Mouse (Mus musculus) kidney, embryonic 16.5 days (tissue): ENCODE data around the gene Olfr545. TPM values are rescaled to one million over a fixed set of nuclear protein-coding genes. Genes with fewer than 3 reads are reported as not detected.
A peak's percentile ranks its signal among the peaks of the same experiment; 100 is the strongest.

Source experiments
- ATAC-seq: fragments of 200-750 bp; cut with Nextera tagmentation; 2 replicates; pipeline ENCODE4 v1.8.0; 2017; ENCODE audit warnings: moderate TSS enrichment; ENCODE audit not compliant: low FRiP score, low TSS enrichment
- H3K27ac ChIP-seq: fragments of 300-500 bp; sonication (generic); 2 replicates; pipeline ENCODE4 v1.5.1; 2014; ENCODE audit warnings: low read length
- H3K27me3 ChIP-seq: fragments of 300-500 bp; sonication (generic); 2 replicates; pipeline ENCODE4 v1.6.1; 2014; ENCODE audit warnings: low read length, control low read depth, mixed read lengths; ENCODE audit not compliant: insufficient read depth
- H3K36me3 ChIP-seq: fragments of 300-500 bp; sonication (generic); 2 replicates; pipeline ENCODE4 v1.6.1; 2014; ENCODE audit warnings: low read length, control low read depth, mixed read lengths; ENCODE audit not compliant: insufficient read depth
- H3K4me1 ChIP-seq: fragments of 300-500 bp; sonication (generic); 2 replicates; pipeline ENCODE4 v1.6.1; 2014; ENCODE audit warnings: low read length, control low read depth, mixed read lengths; ENCODE audit not compliant: insufficient read depth
- H3K4me2 ChIP-seq: fragments of 300-500 bp; sonication (generic); replicated peaks from 2 replicates; pipeline ENCODE4 v1.6.1; 2014; ENCODE audit warnings: low read depth, low read length
- H3K4me3 ChIP-seq: fragments of 300-500 bp; sonication (generic); 2 replicates; pipeline ENCODE4 v1.5.1; 2014; ENCODE audit warnings: mild to moderate bottlenecking, low read length
- H3K9ac ChIP-seq: fragments of 300-500 bp; sonication (generic); replicated peaks from 2 replicates; pipeline ENCODE4 v1.6.1; 2014; ENCODE audit warnings: low read length
- H3K9me3 ChIP-seq: fragments of 300-500 bp; sonication (generic); 2 replicates; pipeline ENCODE4 v1.6.1; 2016; ENCODE audit warnings: low read length, control low read depth
- WGBS: fragments of 180-500 bp; shearing (Covaris S2); extraction: QIAGEN DNeasy Blood & Tissue Kit; methylation state at CpG from one replicate; pipeline ENCODE4 v1.1.7; 2014; 5-methylcytosine and 5-hydroxymethylcytosine counted together
- polyA plus RNA-seq: library from polyadenylated mRNA; unstranded; fragments of >200 nt; fragmentation: Nextera tagmentation; extraction: Ambion mirVana; gene quantifications from 2 replicates; pipeline ENCODE4 v1.2.1, GENCODE M21; 2015

Olfr545 gene
- polyA plus RNA-seq, 1 experiment from 2014 or later, result not detected

- Histone ChIP-seq H3K4me1 (peaks cover 15% of the 10 kb centered on the region), H3K4me3 (no peak overlapping the region), H3K9me3 (no peaks in the 10 kb centered on the region), H3K36me3 (peaks cover 53% of the 10 kb centered on the region), H3K9ac (no peak overlapping the region), H3K4me2 (no peak overlapping the region), H3K27me3 (no peaks in the 10 kb centered on the region), H3K27ac (no peak overlapping the region)
- ATAC-seq, result no peak
- WGBS, result 56% methylated on average over 9 of the region's 9 CpGs
Observed at GRCm38 (mm10) chr7:102446438-102446837, 52.9 kb downstream of the Olfr545 start.

- H3K27me3 ChIP-seq, result no peaks in the 10 kb centered on the region
- no peaks in the 10 kb centered on the region for H3K9me3 ChIP-seq
- ATAC-seq, result no peak
- no peak overlapping the region for H3K4me3 ChIP-seq
- peaks cover 36% of the 10 kb centered on the region for H3K36me3 ChIP-seq
- H3K27ac ChIP-seq, result no peak overlapping the region
- H3K4me2 ChIP-seq, result no peak overlapping the region
- H3K4me1 ChIP-seq, result peaks cover 15% of the 10 kb centered on the region
- 77% methylated on average over 2 of the region's 2 CpGs for WGBS
- H3K9ac ChIP-seq, result no peak overlapping the region
Observed at GRCm38 (mm10) chr7:102444301-102444700, 55.1 kb downstream of the Olfr545 start.

GRCm38 (mm10) chr7:102442432-102442831 lies 56.9 kb downstream of the Olfr545 start:
- WGBS, result 0% methylated on average over 4 of the region's 4 CpGs
- peak overlapping the region; percentile 91 for H3K4me3 ChIP-seq
- peaks cover 15% of the 10 kb centered on the region for H3K4me1 ChIP-seq
- no peaks in the 10 kb centered on the region for H3K27me3 ChIP-seq
- H3K9ac ChIP-seq, result peak overlapping the region; percentile 93
- H3K27ac ChIP-seq, result peak overlapping the region; percentile 92
- peaks cover 25% of the 10 kb centered on the region for H3K36me3 ChIP-seq
- H3K4me2 ChIP-seq, result peak overlapping the region; percentile 73
- H3K9me3 ChIP-seq, result no peaks in the 10 kb centered on the region
- no peak for ATAC-seq

- Histone ChIP-seq H3K27me3 (no peaks in the 10 kb centered on the region), H3K36me3 (peaks cover 21% of the 10 kb centered on the region; the same call in 1 of the 2 replicates), H3K4me3 (peak within 1 kb of the TSS; percentile 91), H3K4me2 (peak within 1 kb of the TSS; percentile 73), H3K27ac (peak within 1 kb of the TSS; percentile 92), H3K9me3 (no peaks in the 10 kb centered on the region), H3K9ac (peak within 1 kb of the TSS; percentile 93), H3K4me1 (peaks cover 15% of the 10 kb centered on the region)
- peak; percentile 99 for ATAC-seq
- under 1% methylated on average over 49 of the region's 56 CpGs for WGBS
Observed at GRCm38 (mm10) chr7:102441657-102442391, 57.5 kb downstream of the Olfr545 start, which contains the start of gene Rrm1. Gene Rrm1, plus strand, starts transcription at chr7:102441695.

Other genes with a start within 250 kb of the Olfr545 start
- 61.2 and 64.9 TPM in 2 replicates for gene Rhog, start 243.5 kb downstream of the Olfr545 start, polyA plus RNA-seq
- gene Stim1, start 231.8 kb downstream of the Olfr545 start, polyA plus RNA-seq, result 14.8 and 17.0 TPM in 2 replicates
- 169 and 181 TPM in 2 replicates for gene Rrm1, start 57.9 kb downstream of the Olfr545 start, polyA plus RNA-seq
- 0.41 and 0.51 TPM in 2 replicates for gene Olfr543, start 17.9 kb downstream of the Olfr545 start, polyA plus RNA-seq
- 0.18 TPM in 1 of 2 replicates, not detected in the other for gene Olfr544, start 11.3 kb downstream of the Olfr545 start, polyA plus RNA-seq
- not detected in 2 replicates for gene Olfr547, start 35.2 kb upstream of the Olfr545 start, polyA plus RNA-seq
- not detected in 2 replicates for gene Olfr548-ps1, start 41.3 kb upstream of the Olfr545 start, polyA plus RNA-seq
- gene Olfr549, start 50.3 kb upstream of the Olfr545 start, polyA plus RNA-seq, result not detected in 2 replicates
- gene Trim21, start 65.9 kb upstream of the Olfr545 start, polyA plus RNA-seq, result 0.42 and 0.77 TPM in 2 replicates
- not detected in 2 replicates for gene Olfr550, start 71.9 kb upstream of the Olfr545 start, polyA plus RNA-seq
- gene Olfr551, start 92.3 kb upstream of the Olfr545 start, polyA plus RNA-seq, result not detected in 2 replicates
- gene Olfr552, start 98.2 kb upstream of the Olfr545 start, polyA plus RNA-seq, result not detected in 2 replicates
- gene Olfr553, start 118.6 kb upstream of the Olfr545 start, polyA plus RNA-seq, result not detected in 2 replicates
- not detected in 2 replicates for gene Olfr554, start 138.9 kb upstream of the Olfr545 start, polyA plus RNA-seq
- gene Olfr555, start 159.2 kb upstream of the Olfr545 start, polyA plus RNA-seq, result not detected in 2 replicates
- gene Olfr556, start 165.3 kb upstream of the Olfr545 start, polyA plus RNA-seq, result not detected in 2 replicates
- 14.2 and 14.6 TPM in 2 replicates for gene Trim68, start 187.8 kb upstream of the Olfr545 start, polyA plus RNA-seq
- gene Olfr557, start 196.3 kb upstream of the Olfr545 start, polyA plus RNA-seq, result not detected in 2 replicates
- gene Olfr558, start 202.6 kb upstream of the Olfr545 start, polyA plus RNA-seq, result 0.92 and 1.1 TPM in 2 replicates
- not detected in 2 replicates for gene Olfr33, start 219.5 kb upstream of the Olfr545 start, polyA plus RNA-seq
- not detected in 2 replicates for gene Olfr559, start 227.9 kb upstream of the Olfr545 start, polyA plus RNA-seq